11 mouse cellular contexts compared by ENCODE assay signal in genomic region chr8:106623016-106623415, GRCm38 (mm10). TPM values are rescaled to one million over a fixed set of nuclear protein-coding genes. Genes with fewer than 3 reads are reported as not detected.
DNase-seq lines count a peak whose midpoint lies in the region; ATAC-seq and TF ChIP-seq lines count a peak whose summit lies in the region.
"Had no signal": no experiment of that assay in that cellular context is flagged by ENCODE, and none has a peak within 500 bp of the region (broad histone marks: within the 10 kb centered on the region; RNA-seq: fewer than 3 reads in every experiment).

No protein-coding gene starts in this region.

- TF ChIP-seq CTCF in lung, postnatal 0 days (IDR thresholded peaks at IDR 0.05) = no peak

- no peaks in the 10 kb centered on the region for H3K36me3 ChIP-seq in lung, postnatal 0 days (ENCODE audit: insufficient read depth, low read length)
- no peaks in the 10 kb centered on the region for H3K36me3 ChIP-seq in liver, embryonic 13.5 days
- no peaks in the 10 kb centered on the region for H3K36me3 ChIP-seq in forebrain, embryonic 10.5 days (replicated peaks)
- H3K36me3 ChIP-seq: hindbrain, embryonic 12.5 days had no signal

- whole genome bisulfite sequencing in lung, postnatal 0 days = 32% methylated on average over 5 of the region's 5 CpGs
- 48% methylated on average over 5 of the region's 5 CpGs for WGBS in liver, embryonic 13.5 days (ENCODE audit: insufficient replicate concordance)
- 77% methylated on average over 5 of the region's 5 CpGs for WGBS in forebrain, embryonic 10.5 days

- H3K27ac ChIP-seq in lung, postnatal 0 days (ENCODE audit: low read length) = peak overlapping the region; percentile 23; the same call in 1 of the 2 replicates
- peak overlapping the region; percentile 47; the same call in 1 of the 2 replicates for H3K27ac ChIP-seq in liver, embryonic 13.5 days
- H3K27ac ChIP-seq in forebrain, embryonic 10.5 days = no peak overlapping the region
- H3K27ac ChIP-seq: hindbrain, embryonic 12.5 days; macrophage had no signal

- H3K9ac ChIP-seq in lung, postnatal 0 days (replicated peaks; ENCODE audit: low read depth) = no peak overlapping the region
- H3K9ac ChIP-seq in liver, embryonic 13.5 days = no peak overlapping the region
- H3K9ac ChIP-seq: forebrain, postnatal 0 days; hindbrain, embryonic 12.5 days had no signal

- peaks cover 18% of the 10 kb centered on the region; the same call in 1 of the 2 replicates for H3K4me1 ChIP-seq in lung, postnatal 0 days (ENCODE audit: insufficient read depth, low read depth, low read length)
- peaks cover 8% of the 10 kb centered on the region; the same call in 1 of the 2 replicates for H3K4me1 ChIP-seq in liver, embryonic 13.5 days (replicated peaks)
- H3K4me1 ChIP-seq in forebrain, embryonic 10.5 days = peaks cover 24% of the 10 kb centered on the region

- DNase-seq in lung, postnatal 0 days (ENCODE audit: low spot score) = no peak
- no peak for DNase-seq in lung, postnatal 36 days
- peak; percentile 80 for DNase-seq in kidney, adult 11 months
- DNase-seq in liver, embryonic 13.5 days = no peak
- DNase-seq in gastrocnemius, postnatal 14 days = no peak
- no peak for DNase-seq in adrenal gland, adult (ENCODE audit: inconsistent age in 2 of 2, low spot score in 1 of 2)
- no peak for DNase-seq in forebrain, embryonic 10.5 days (ENCODE audit: extremely low spot score, low spot score)
- no peak for DNase-seq in left cerebral cortex, adult 11 months (ENCODE audit: low spot score)
- DNase-seq: forebrain, postnatal 0 days had no signal

- no peak for ATAC-seq in lung, postnatal 0 days
- no peak for ATAC-seq in liver, embryonic 13.5 days (ENCODE audit: low read depth)
- ATAC-seq: forebrain, postnatal 0 days had no signal

- intact Hi-C loops in gastrocnemius, postnatal 14 days (cut with DNase I; ENCODE audit: low total_unique reads) = no loop called here

- no peak overlapping the region for H3K4me2 ChIP-seq in lung, postnatal 0 days (replicated peaks; ENCODE audit: low read depth, low read length)
- no peak overlapping the region for H3K4me2 ChIP-seq in liver, embryonic 13.5 days
- H3K4me2 ChIP-seq: hindbrain, embryonic 12.5 days had no signal

- H3K27me3 ChIP-seq in lung, postnatal 0 days (replicated peaks; ENCODE audit: insufficient read depth, low read length) = no peaks in the 10 kb centered on the region
- no peaks in the 10 kb centered on the region for H3K27me3 ChIP-seq in liver, embryonic 13.5 days
- H3K27me3 ChIP-seq in forebrain, embryonic 10.5 days (ENCODE audit: poor library complexity, severe bottlenecking) = peaks cover 4% of the 10 kb centered on the region; the same call in 1 of the 2 replicates
- H3K27me3 ChIP-seq: hindbrain, embryonic 12.5 days had no signal

- H3K9me3 ChIP-seq in lung, postnatal 0 days (ENCODE audit: low read length) = no peaks in the 10 kb centered on the region
- H3K9me3 ChIP-seq in liver, embryonic 13.5 days (replicated peaks) = no peaks in the 10 kb centered on the region
- H3K9me3 ChIP-seq in forebrain, embryonic 10.5 days = no peaks in the 10 kb centered on the region
- H3K9me3 ChIP-seq: hindbrain, embryonic 12.5 days had no signal

- no peak for TF ChIP-seq EP300 in lung, postnatal 0 days (IDR thresholded peaks at IDR 0.05)

- no peak overlapping the region for H3K4me3 ChIP-seq in lung, postnatal 0 days (ENCODE audit: low read depth, low read length)
- no peak overlapping the region for H3K4me3 ChIP-seq in liver, embryonic 13.5 days (replicated peaks)
- no peak overlapping the region for H3K4me3 ChIP-seq in forebrain, embryonic 10.5 days
- H3K4me3 ChIP-seq: hindbrain, embryonic 12.5 days had no signal

RNA-seq across cellular contexts. Expression of gene Cdh1, which starts 19.9 kb away (rescaled TPM):
- polyA plus RNA-seq in lung, postnatal 0 days (2015; fragmentation: Nextera tagmentation; extraction: Ambion mirVana) = 88.2 and 106 TPM in 2 replicates
- 12.1 and 17.3 TPM in 2 replicates for polyA plus RNA-seq in liver, embryonic 13.5 days (2015; fragmentation: Nextera tagmentation; extraction: Ambion mirVana)
- 1 to 10 TPM in 1 of 2 experiments, under 1 TPM in 1; 0.55 to 1.4 TPM for total RNA-seq in gastrocnemius, postnatal 14 days (2021)
- polyA plus RNA-seq in forebrain, embryonic 10.5 days (2016; fragmentation: Nextera tagmentation; extraction: Ambion mirVana) = 7.2 and 8.4 TPM in 2 replicates

RNA-seq across cellular contexts. Expression of gene Gm10073, which starts 49.8 kb away (rescaled TPM):
- polyA plus RNA-seq in lung, postnatal 0 days (2015; fragmentation: Nextera tagmentation; extraction: Ambion mirVana) = 8.0 and 9.0 TPM in 2 replicates
- polyA plus RNA-seq in liver, embryonic 13.5 days (2015; fragmentation: Nextera tagmentation; extraction: Ambion mirVana) = 12.0 and 12.4 TPM in 2 replicates
- 100 to 1,000 TPM; 107 to 123 TPM for total RNA-seq in gastrocnemius, postnatal 14 days (2021)
- polyA plus RNA-seq in forebrain, embryonic 10.5 days (2016; fragmentation: Nextera tagmentation; extraction: Ambion mirVana) = 7.6 and 8.4 TPM in 2 replicates

RNA-seq across cellular contexts. Expression of gene Tango6, which starts 59.9 kb away (rescaled TPM):
- 3.5 and 3.7 TPM in 2 replicates for polyA plus RNA-seq in lung, postnatal 0 days (2015; fragmentation: Nextera tagmentation; extraction: Ambion mirVana)
- polyA plus RNA-seq in liver, embryonic 13.5 days (2015; fragmentation: Nextera tagmentation; extraction: Ambion mirVana) = 3.8 and 4.5 TPM in 2 replicates
- total RNA-seq in gastrocnemius, postnatal 14 days (2021) = 1 to 10 TPM; 8.0 to 8.1 TPM
- polyA plus RNA-seq in forebrain, embryonic 10.5 days (2016; fragmentation: Nextera tagmentation; extraction: Ambion mirVana) = 14.9 and 15.0 TPM in 2 replicates
